Mouse (Mus musculus): ENCODE data around the gene Efna4. TPM values are rescaled to one million over a fixed set of nuclear protein-coding genes. Genes with fewer than 3 reads are reported as not detected.

Efna4 gene
- polyA plus RNA-seq, 1 experiment from 2014 or later, result 29.2 TPM

GRCm38 (mm10) chr3:89380711-89381110, 42.9 kb upstream of the Efna4 start:
- H3K4me1 ChIP-seq (ENCODE audit: insufficient read depth, low read length), result peaks cover 24% of the 10 kb centered on the region
- no peak overlapping the region for H3K4me3 ChIP-seq (ENCODE audit: low read length)
- H3K27me3 ChIP-seq (ENCODE audit: insufficient read depth, low read length), result no peaks in the 10 kb centered on the region
- no peak overlapping the region for H3K9ac ChIP-seq (replicated peaks; ENCODE audit: low read length)
- H3K9me3 ChIP-seq (ENCODE audit: low read length), result no peaks in the 10 kb centered on the region
- WGBS, result 94% methylated on average over 18 of the region's 18 CpGs
- peaks cover 12% of the 10 kb centered on the region; the same call in 1 of the 2 replicates for H3K36me3 ChIP-seq (ENCODE audit: insufficient read depth, low read length)
- no peak overlapping the region for H3K27ac ChIP-seq (ENCODE audit: low read length)
- no peak overlapping the region for H3K4me2 ChIP-seq (replicated peaks; ENCODE audit: low read depth, low read length)
- ATAC-seq (ENCODE audit: low FRiP score, low TSS enrichment), result no peak

GRCm38 (mm10) chr3:89380291-89380690, 42.5 kb upstream of the Efna4 start:
- Histone ChIP-seq H3K27me3 (ENCODE audit: insufficient read depth, low read length) (no peaks in the 10 kb centered on the region), H3K36me3 (ENCODE audit: insufficient read depth, low read length) (peaks cover 12% of the 10 kb centered on the region; the same call in 1 of the 2 replicates), H3K4me1 (ENCODE audit: insufficient read depth, low read length) (peaks cover 20% of the 10 kb centered on the region), H3K4me2 (replicated peaks; ENCODE audit: low read depth, low read length) (no peak overlapping the region), H3K9ac (replicated peaks; ENCODE audit: low read length) (no peak overlapping the region), H3K9me3 (ENCODE audit: low read length) (no peaks in the 10 kb centered on the region), H3K27ac (ENCODE audit: low read length) (no peak overlapping the region), H3K4me3 (ENCODE audit: low read length) (no peak overlapping the region)
- WGBS, result 94% methylated on average over 14 of the region's 14 CpGs
- ATAC-seq (ENCODE audit: low FRiP score, low TSS enrichment), result no peak

GRCm38 (mm10) chr3:89379388-89380131, 41.7 kb upstream of the Efna4 start:
- 89% methylated on average over 31 of the region's 31 CpGs for WGBS
- Histone ChIP-seq H3K4me2 (replicated peaks; ENCODE audit: low read depth, low read length) (peak overlapping the region; percentile 62; the same call in 1 of the 2 replicates), H3K27me3 (ENCODE audit: insufficient read depth, low read length) (no peaks in the 10 kb centered on the region), H3K4me1 (ENCODE audit: insufficient read depth, low read length) (peaks cover 13% of the 10 kb centered on the region), H3K27ac (ENCODE audit: low read length) (no peak overlapping the region; the same call in 1 of the 2 replicates), H3K9ac (replicated peaks; ENCODE audit: low read length) (no peak overlapping the region; the same call in 1 of the 2 replicates), H3K4me3 (ENCODE audit: low read length) (no peak overlapping the region), H3K9me3 (ENCODE audit: low read length) (no peaks in the 10 kb centered on the region), H3K36me3 (ENCODE audit: insufficient read depth, low read length) (peaks cover 12% of the 10 kb centered on the region; the same call in 1 of the 2 replicates)
- ATAC-seq (ENCODE audit: low FRiP score, low TSS enrichment), result no peak

DNA sequence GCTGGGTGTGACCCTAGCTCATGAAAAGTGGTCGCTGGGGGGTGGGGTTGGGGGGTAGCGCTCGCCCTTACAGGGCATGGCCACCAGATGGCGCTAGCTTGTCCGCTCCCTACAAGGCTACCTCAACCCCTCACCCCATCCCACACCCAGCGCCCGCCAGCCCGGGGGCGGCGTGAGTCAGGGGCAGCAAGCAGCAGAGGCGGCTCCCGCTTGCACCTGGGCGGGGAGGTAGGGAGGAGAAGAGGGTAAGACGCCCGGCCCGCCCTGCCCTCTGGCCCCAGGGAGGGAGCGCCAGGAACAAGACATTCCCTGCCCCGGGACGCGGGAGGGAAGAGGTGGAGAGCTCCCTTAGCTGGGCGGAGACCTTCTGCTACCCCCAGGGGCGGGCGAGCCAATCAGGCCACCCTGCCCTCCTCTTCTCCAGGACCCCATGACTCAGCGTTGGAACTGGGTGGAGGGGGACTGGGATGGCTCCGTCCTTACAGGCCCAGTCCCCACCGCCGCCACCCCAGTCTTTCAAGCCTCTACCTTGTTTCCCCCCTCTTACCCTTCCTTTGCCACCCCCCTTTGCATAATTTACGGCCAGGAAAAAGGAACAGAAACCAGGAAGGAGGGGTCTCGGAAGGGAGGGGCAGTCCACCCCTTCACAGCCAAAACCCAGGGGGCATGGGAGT, 40.7 kb upstream of the Efna4 start:
- H3K27me3 ChIP-seq (ENCODE audit: insufficient read depth, low read length), result no peaks in the 10 kb centered on the region
- peaks cover 13% of the 10 kb centered on the region for H3K4me1 ChIP-seq (ENCODE audit: insufficient read depth, low read length)
- H3K27ac ChIP-seq (ENCODE audit: low read length), result peak overlapping the region; percentile 51
- peak overlapping the region; percentile 62 for H3K4me2 ChIP-seq (replicated peaks; ENCODE audit: low read depth, low read length)
- peak; percentile 92 for ATAC-seq (ENCODE audit: low FRiP score, low TSS enrichment)
- peak overlapping the region; percentile 72 for H3K9ac ChIP-seq (replicated peaks; ENCODE audit: low read length)
- peak overlapping the region; percentile 54 for H3K4me3 ChIP-seq (ENCODE audit: low read length)
- H3K9me3 ChIP-seq (ENCODE audit: low read length), result no peaks in the 10 kb centered on the region
- peaks cover 12% of the 10 kb centered on the region; the same call in 1 of the 2 replicates for H3K36me3 ChIP-seq (ENCODE audit: insufficient read depth, low read length)
- under 1% methylated on average over 28 of the region's 29 CpGs for WGBS

DNA sequence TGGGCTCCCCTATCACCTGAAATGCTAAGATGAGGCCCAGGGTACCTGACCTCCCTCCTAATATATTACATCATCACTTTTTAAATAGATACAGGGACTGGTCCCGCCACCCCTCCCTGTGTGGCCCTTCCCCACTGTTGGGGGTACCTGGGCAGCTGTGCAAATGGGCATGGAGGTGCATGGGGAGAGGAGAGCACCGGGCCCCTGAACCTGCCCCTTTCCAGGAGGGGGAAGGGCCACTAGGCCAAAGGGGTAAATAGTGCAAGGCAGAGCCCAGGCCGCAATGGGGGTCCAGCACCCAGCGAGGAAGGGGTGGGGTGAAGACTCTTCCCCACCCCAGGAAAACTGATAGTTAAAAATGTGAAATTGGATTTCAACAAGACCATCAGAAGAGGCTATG, 40.0 kb upstream of the Efna4 start:
- peaks cover 13% of the 10 kb centered on the region for H3K4me1 ChIP-seq (ENCODE audit: insufficient read depth, low read length)
- 78% methylated on average over 4 of the region's 4 CpGs for WGBS
- H3K9ac ChIP-seq (replicated peaks; ENCODE audit: low read length), result peak overlapping the region; percentile 72
- ATAC-seq (ENCODE audit: low FRiP score, low TSS enrichment), result peak; percentile 13
- H3K4me2 ChIP-seq (replicated peaks; ENCODE audit: low read depth, low read length), result peak overlapping the region; percentile 62
- peaks cover 12% of the 10 kb centered on the region; the same call in 1 of the 2 replicates for H3K36me3 ChIP-seq (ENCODE audit: insufficient read depth, low read length)
- no peaks in the 10 kb centered on the region for H3K27me3 ChIP-seq (ENCODE audit: insufficient read depth, low read length)
- no peak overlapping the region for H3K27ac ChIP-seq (ENCODE audit: low read length)
- peak overlapping the region; percentile 54; the same call in 1 of the 2 replicates for H3K4me3 ChIP-seq (ENCODE audit: low read length)
- no peaks in the 10 kb centered on the region for H3K9me3 ChIP-seq (ENCODE audit: low read length)

DNA sequence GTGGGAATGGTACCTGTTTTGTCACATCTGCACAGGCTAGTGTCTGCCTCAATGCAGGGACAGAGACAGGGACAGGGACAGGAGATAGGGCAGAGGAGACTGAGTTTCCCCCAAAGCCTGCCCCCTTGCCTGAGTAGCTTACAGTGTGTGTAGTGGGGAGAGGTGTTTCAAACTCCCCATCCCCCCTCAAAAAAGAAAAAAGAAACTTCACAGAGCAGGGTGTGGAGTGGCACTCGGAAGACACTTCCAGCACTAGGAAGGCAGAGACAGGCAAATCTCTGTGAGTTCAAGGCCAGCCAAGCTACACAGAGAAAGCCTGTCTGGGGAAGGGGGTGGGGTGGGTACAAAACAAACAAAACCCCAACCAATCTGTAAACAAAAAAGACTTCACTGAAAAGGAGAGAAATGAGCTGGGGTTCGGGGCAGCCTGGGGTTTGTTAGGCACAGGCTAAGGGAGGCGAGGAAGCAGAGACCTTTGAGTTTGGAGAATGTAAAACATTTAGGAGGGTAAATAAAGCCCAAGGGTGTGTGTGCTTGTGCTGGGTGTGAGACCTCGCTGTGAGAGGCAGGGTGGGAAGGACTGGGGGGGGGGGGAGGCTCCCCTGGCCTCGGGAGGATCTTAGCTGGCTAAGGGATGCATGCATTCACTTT, 35.9 kb upstream of the Efna4 start:
- Histone ChIP-seq H3K4me1 (ENCODE audit: insufficient read depth, low read length) (peaks cover 7% of the 10 kb centered on the region), H3K4me3 (ENCODE audit: low read length) (no peak overlapping the region), H3K4me2 (replicated peaks; ENCODE audit: low read depth, low read length) (no peak overlapping the region), H3K36me3 (ENCODE audit: insufficient read depth, low read length) (no peaks in the 10 kb centered on the region), H3K9ac (replicated peaks; ENCODE audit: low read length) (no peak overlapping the region), H3K9me3 (ENCODE audit: low read length) (no peaks in the 10 kb centered on the region), H3K27me3 (ENCODE audit: insufficient read depth, low read length) (no peaks in the 10 kb centered on the region), H3K27ac (ENCODE audit: low read length) (no peak overlapping the region)
- 44% methylated on average over 5 of the region's 5 CpGs for WGBS
- ATAC-seq (ENCODE audit: low FRiP score, low TSS enrichment), result no peak

DNA sequence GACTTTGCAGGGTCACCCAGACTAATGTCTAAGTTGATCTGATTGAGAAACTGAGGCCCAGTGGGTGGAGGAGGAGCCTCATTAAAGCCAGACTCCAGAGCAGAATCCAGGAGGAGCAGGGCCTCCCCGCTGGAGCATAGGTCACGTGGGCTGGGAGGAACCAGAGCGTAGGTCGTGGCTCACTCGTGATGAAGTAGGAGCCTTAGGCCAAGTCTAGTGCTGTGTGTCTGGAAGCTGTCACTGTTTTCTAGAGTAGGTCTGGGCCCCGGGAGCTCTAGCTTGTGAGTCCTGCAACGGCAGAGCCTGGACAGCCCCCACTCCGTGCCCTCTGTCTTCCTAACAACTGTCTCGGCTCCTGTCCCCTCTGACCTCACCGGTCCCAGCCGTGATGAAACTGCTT, 29.5 kb upstream of the Efna4 start:
- Histone ChIP-seq H3K9ac (replicated peaks; ENCODE audit: low read length) (no peak overlapping the region), H3K36me3 (ENCODE audit: insufficient read depth, low read length) (no peaks in the 10 kb centered on the region), H3K4me1 (ENCODE audit: insufficient read depth, low read length) (peaks cover 9% of the 10 kb centered on the region; the same call in 1 of the 2 replicates), H3K9me3 (ENCODE audit: low read length) (no peaks in the 10 kb centered on the region), H3K27ac (ENCODE audit: low read length) (no peak overlapping the region), H3K4me3 (ENCODE audit: low read length) (no peak overlapping the region), H3K27me3 (ENCODE audit: insufficient read depth, low read length) (no peaks in the 10 kb centered on the region), H3K4me2 (replicated peaks; ENCODE audit: low read depth, low read length) (no peak overlapping the region)
- peak; percentile 55; the same call in 1 of the 2 replicates for ATAC-seq (ENCODE audit: low FRiP score, low TSS enrichment)
- WGBS, result 54% methylated on average over 11 of the region's 11 CpGs

- H3K4me3 ChIP-seq (ENCODE audit: low read length), result no peak overlapping the region
- no peaks in the 10 kb centered on the region for H3K27me3 ChIP-seq (ENCODE audit: insufficient read depth, low read length)
- H3K36me3 ChIP-seq (ENCODE audit: insufficient read depth, low read length), result no peaks in the 10 kb centered on the region
- H3K4me1 ChIP-seq (ENCODE audit: insufficient read depth, low read length), result peaks cover 9% of the 10 kb centered on the region; the same call in 1 of the 2 replicates
- peak; percentile 81; the same call in 1 of the 2 replicates for ATAC-seq (ENCODE audit: low FRiP score, low TSS enrichment)
- peak overlapping the region; percentile 75; the same call in 1 of the 2 replicates for H3K27ac ChIP-seq (ENCODE audit: low read length)
- no peak overlapping the region; the same call in 1 of the 2 replicates for H3K9ac ChIP-seq (replicated peaks; ENCODE audit: low read length)
- 57% methylated on average over 20 of the region's 20 CpGs for WGBS
- H3K4me2 ChIP-seq (replicated peaks; ENCODE audit: low read depth, low read length), result no peak overlapping the region
- no peaks in the 10 kb centered on the region for H3K9me3 ChIP-seq (ENCODE audit: low read length)
Measured at GRCm38 (mm10) chr3:89365486-89366414, 27.9 kb upstream of the Efna4 start.

DNA sequence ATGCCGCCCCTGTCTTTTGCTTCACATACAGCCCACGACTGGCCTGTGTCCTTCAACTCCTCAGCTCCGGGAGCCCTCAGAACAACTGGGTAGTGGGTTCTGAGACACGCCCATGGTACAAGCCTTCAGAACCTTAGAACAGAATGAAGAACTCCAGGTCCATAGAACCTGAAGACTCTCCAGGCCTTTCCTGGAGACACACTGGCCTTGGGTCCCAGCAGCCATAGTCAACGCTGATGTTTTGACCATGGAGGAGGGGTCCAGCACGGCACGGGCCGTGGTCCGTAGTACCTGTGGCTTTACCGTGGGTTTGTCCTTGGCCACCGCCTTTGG, 27.3 kb upstream of the Efna4 start, which contains the start of gene Dcst1:
Dcst1 (minus strand) TSS at position 101 of the 333 bp plus-strand sequence.
- 91% methylated on average over 11 of the region's 11 CpGs for WGBS
- Histone ChIP-seq H3K4me1 (ENCODE audit: insufficient read depth, low read length) (peaks cover 9% of the 10 kb centered on the region; the same call in 1 of the 2 replicates), H3K9me3 (ENCODE audit: low read length) (no peaks in the 10 kb centered on the region), H3K27me3 (ENCODE audit: insufficient read depth, low read length) (no peaks in the 10 kb centered on the region), H3K4me3 (ENCODE audit: low read length) (no peak within 1 kb of the TSS), H3K27ac (ENCODE audit: low read length) (peak within 1 kb of the TSS; percentile 75; the same call in 1 of the 2 replicates), H3K4me2 (replicated peaks; ENCODE audit: low read depth, low read length) (no peak within 1 kb of the TSS), H3K36me3 (ENCODE audit: insufficient read depth, low read length) (no peaks in the 10 kb centered on the region), H3K9ac (replicated peaks; ENCODE audit: low read length) (no peak within 1 kb of the TSS; the same call in 1 of the 2 replicates)
- ATAC-seq (ENCODE audit: low FRiP score, low TSS enrichment), result no peak

All from kidney, embryonic 16.5 days (tissue).